Mouse (Mus musculus) neural tube, embryonic 10.5 days (tissue): Measurements from ENCODE around the gene Tut1.
A peak's percentile ranks its signal among the peaks of the same experiment; 100 is the strongest.
"Not testable (repeated sequence)": the region's sequence is repeated elsewhere in the genome, so short reads cannot be mapped to it uniquely, and the experiment has no call there.

Source experiments
- DNase-seq: peaks from one replicate; pipeline ENCODE4 v3.0.0-alpha.2; 2017; ENCODE audit warnings: low spot score; ENCODE audit errors: extremely low spot score

The Tut1 gene

DNA sequence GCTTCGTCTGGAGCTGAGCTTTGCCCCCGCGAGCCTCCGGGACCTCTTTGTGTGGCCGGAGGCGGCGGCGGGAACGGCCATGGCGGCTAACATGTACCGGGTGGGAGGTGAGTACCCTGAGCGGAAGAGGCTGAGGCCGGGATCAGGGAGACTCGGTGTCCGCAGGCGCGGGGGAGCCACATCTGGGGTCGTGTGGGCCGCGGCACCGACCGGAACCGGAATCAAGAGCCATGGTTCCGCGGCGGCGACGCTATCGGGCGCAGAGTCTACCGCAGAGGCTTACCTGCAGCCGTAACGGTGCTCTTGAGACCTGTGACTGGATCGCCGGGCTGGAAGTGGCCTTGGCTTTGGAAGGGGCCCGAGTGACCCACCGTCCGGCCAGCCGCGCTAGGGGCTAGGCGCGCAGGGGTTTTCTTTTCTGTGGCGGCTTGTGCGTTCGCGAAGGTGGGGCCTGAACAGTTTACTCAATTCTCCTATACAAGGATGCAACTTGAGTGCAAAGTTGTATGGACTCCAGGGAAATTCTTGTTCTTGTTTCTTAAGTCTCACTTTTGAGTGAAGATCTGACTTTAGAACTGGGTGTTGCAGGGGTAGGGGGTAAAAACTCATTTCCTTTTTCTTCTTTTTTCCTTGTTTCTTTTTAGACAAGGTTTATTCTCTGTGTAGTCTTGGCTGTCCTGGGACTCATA, 11.2 kb upstream of the Tut1 start:
- DNase-seq: no peak

DNA sequence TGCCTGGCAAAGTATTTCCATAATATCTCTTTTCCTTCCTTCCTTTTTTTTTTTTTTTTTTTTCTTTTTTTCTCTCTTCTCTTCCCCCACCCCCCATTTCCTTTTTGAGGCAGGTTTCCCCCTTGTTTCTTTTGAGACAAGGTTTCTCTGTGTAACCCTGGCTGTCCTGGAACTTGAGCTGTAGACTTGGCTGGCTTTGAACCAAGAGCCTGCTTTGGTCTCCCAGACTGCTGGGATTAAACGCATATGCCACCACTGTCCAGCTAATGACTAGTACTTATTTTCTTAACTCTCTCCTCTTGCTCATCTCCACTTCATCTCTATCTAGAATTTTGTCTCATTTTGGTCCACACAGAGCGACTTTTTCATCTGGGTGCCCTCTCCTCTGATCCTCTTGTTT, 10.6 kb upstream of the Tut1 start:
- no peak for DNase-seq

DNA sequence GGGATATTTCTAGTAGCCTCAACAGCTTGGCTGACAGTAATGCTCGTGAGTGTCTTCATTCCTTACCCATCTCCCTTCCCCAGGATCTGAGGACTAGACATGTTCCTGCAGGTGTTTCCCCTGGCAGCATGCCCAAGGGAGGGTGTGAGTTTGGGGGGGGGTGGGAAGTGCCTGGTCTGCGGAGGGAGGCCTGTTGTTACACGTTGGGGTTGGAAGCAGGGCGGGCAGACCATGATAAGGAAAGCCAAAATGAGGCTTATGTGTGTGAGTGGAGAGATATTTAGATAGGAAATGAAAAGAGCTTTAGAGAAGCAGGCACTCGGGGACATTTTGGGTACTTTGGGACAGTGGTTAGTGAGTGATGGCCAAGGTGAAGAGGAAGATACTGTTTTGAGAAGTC, 9.6 kb upstream of the Tut1 start:
- DNase-seq: no peak

DNA sequence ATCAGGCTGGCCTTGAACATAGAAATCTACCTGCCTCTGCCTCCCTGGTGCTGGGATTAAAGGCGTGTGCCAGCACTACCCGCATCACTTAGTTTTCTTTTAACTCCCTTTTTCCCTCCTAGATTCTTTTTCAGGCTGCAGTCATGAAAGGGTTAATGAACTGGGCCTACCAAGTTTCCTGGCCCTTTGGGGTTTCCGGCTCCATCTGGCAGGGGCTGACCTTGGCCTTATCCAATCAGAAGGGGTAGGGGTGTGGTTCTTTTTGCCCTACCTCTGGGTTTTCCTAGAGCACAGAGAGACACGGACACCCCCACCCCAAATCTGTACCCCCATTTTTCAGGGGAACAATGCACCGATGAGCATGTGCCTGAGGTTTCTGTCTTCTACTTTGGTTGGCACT, 8.9 kb upstream of the Tut1 start:
- peak; percentile 60 for DNase-seq

DNA sequence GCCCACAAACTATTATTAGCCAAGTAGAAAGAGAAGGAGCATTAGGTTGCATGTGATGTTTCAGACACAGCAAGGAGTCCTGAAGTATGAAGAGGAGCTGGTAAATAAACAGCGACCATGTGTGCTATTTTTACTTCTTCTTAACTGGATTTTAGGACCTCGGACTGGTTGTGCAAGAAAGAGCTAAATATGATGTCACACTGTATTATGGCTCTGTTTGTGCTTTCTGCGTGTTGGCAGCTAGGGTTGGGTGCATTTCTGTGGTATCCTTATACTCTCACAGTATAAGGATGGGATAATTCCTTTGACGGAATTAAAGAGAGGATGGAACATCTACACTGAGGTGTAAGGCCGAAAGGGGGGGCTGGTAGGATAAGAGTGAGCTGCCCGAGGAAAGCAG, 8.4 kb upstream of the Tut1 start:
- DNase-seq: no peak

DNA sequence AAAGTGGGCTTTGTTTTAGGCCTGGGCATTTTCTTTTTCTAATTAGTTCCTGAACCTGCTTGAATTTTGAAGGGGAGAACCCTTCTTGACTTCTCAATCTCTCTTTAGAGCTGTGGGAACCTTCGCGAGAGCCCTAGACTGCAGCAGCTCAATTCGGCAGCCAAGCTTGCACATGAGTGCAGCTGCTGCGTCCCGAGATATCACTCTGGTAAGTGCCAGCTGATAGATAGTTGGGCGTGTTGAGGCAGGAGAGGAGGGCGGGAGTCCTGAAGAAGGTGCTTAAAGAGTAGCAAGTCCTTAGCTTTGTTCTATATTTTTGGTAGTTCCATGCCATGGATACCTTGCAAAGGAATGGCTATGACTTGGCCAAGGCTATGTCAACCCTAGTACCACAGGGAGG, 6.7 kb upstream of the Tut1 start:
- DNase-seq: no peak

DNA sequence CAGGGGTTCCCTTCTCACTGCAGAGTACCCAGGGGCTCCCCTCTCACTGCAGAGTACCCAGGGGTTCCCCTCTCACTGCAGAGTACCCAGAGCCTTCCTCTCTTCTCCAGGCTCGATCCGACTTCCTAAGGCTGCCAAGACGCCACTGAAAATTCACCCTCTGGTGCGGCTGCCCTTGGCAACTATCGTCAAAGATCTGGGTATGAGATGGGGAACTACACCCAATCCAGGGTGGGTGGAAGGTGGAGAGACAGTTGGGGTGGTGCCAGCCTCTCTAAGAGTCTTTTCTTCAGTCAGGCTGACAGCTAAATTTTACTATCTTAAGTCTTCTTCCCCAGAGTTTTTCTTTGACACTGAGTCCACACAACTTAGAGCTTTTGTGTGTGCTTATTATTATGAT, 3.5 kb upstream of the Tut1 start:
- DNase-seq: no peak

DNA sequence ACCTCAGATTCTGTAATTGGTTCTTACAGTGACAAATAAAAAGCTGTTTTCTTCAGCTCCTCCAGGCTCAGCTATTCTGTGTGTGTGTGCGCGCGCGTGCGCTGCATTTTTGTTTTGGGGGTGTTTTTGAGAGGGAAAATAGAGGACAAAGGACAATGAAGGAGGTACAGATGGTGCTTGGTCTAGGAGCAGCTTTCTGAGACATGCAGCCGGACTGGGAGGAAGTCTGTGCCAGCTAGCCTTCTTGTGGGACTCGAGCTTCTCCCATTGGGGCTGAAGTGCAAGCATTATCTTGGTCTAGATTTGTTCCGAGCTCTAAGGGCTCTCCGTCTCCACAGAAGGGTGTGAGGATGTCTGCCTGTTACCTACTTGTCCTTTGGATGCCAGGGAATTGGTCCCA, 1.4 kb upstream of the Tut1 start:
- no peak for DNase-seq

DNA sequence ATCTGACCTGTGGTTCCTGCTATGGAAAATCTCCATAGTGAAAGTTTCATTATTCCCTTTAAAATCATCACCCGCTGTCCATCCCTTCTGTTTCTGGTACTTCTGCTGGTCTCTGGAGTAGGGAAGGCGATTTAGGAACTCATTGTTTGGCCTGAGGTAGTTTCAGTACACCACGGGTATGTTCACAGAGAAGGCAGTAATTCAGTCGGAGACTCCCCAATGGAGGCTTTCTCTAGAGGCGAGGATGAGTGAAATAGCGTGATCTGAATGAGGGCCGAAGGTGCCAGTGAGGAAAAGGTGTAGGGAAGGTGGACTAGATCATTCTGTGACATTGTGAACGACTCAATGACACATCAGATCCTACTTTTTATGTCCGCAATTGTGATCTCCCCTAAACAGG, 524 bp downstream of the Tut1 start:
- no peak for DNase-seq

DNA sequence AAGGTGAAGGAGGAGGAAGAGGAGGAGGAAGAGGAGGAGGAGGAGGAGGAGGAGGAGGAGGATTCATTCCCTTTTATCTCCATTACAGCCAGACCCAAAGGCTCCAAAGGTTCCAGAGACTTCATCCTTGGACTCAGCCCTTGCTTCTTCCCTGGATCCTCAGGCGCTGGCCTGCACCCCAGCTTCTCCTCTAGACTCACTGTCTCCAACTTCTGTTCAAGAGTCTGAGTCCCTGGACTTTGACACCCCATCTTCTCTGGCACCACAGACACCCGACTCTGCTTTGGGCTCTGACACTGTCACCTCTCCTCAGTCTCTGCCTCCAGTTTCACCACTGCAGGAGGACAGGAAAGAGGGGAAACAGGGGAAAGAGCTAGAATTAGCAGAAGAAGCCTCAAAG, 8.6 kb downstream of the Tut1 start:
- DNase-seq: no peak

DNA sequence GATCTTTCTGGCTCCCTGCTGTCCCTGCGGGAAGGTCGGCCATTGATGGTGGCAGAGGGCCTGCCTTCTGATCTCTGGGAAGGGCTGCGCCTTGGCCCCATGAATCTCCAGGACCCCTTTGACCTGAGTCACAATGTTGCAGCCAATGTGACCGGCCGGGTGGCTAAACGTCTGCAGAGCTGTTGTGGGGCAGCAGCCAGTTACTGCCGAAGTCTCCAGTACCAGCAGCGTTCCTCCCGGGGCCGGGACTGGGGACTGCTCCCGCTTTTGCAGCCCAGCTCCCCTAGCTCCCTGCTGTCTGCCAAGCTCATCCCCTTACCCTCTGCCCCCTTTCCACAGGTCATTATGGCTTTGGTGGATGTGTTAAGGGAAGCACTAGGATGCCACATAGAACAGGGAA, 11.4 kb downstream of the Tut1 start:
- DNase-seq: no peak

DNA sequence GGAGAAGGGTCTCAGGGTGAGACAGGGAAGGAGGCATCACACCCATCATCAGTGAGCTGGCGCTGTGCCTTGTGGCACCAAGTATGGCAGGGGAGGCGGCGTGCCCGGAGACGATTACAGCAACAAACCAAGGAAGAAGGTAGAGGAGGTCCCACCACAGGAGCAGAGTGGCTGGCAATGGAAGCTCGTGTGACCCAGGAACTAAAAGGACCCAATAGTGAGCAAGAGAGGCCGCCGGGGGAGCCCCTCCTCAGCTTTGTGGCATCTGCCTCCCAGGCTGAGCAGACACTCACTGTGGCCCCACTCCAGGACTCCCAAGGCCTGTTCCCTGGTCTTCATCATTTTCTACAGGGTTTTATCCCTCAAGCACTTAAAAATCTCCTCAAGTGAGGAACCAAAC, 12.1 kb downstream of the Tut1 start:
- DNase-seq: no peak

DNA sequence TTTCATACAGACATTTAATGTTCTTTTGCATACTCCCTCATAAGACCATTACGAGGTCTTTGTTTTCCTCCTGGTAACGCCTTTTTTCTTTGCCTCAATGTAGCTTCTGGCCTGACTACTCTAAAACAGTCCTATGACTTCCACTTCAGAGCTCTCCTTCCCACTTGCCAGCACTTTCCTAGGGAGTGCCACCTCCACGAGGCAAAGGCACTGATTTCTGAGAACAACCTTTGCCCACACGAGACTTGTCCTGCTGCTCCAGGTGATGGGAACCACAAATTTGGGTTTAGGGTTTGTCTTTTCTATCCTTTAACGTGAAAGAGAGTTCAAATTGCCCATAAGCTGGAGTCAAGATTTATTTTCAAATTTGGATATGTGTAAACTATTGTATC, 12.5 kb downstream of the Tut1 start:
- DNase-seq: no peak

DNA sequence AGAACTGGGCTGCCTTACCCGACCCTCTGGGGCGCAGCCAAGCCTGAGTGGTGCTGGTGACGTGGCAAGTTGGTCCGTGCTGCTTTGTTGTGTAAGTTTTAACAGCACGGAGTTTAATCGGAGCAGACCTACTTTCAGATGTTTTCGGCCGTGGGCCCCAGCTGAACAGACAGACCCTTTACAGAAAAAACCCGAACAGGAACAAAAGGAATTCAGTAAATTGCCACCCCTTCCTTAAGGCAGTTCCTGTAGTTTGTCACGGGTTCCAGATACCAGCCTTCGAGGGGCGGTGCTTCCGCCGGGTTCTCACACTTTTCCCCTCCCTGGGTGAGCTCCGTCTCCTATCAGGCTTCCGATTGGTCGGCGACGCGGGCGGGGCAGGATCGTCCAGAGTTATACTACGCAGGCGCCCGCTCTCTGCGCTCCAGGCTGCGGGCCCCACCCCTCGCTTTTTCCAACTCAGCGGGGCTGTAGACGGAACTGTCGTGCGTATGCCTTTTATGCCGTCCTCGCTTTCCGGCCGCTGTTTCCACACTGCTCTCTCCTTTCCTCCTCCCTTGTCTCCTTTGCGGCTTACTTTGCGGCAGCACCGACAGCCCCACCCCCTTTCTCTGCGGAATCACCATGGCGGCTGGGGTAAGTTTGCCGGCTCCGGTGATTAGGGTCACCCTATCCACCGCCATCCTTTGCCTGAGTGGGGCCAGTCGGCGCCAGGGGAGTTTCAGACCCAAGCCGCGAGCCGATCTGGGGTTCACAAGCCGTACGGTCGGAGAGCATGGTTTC, 13.1 kb downstream of the Tut1 start, which contains the start of gene Eef1g:
Gene Eef1g, plus strand, starts transcription at position 452 of the 783 bp plus-strand sequence.
- peak; percentile 99 for DNase-seq

DNA sequence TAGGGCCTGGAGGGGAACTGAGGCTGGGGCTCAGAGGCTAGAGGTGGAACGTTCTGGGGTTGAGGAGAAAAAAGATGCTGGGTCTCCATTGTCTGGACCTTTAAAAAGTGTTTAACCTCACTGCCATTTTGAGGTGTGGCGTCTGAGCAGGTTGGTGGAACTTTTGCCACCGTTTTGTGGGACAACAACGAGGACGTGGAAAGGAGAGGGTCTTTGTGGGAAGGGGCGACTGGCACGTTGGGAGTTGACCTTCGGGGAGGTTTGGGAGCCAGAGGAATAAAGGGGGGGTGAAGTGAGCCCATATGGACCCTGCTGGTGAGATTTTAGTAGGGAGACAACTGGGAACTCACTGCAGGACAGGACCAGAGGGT, 13.7 kb downstream of the Tut1 start:
- DNase-seq: no peak

DNA sequence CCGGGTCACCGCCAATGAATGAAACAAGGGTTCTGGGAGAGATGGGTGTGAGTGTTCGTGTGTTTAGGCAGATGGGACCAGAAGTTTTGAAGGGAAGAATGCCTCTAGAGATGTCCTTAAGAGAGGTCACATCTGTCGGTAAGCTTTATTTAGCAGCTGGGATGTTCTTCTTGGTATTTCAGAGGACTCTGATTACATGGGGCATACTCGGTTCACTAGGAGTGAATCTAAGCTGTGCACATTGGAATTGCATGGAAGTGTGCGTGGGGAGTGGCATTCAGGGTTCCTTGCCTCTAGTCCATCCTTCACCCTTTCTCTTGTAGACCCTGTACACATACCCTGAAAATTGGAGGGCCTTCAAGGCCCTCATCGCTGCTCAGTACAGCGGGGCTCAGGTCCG, 14.2 kb downstream of the Tut1 start:
- DNase-seq: no peak

DNA sequence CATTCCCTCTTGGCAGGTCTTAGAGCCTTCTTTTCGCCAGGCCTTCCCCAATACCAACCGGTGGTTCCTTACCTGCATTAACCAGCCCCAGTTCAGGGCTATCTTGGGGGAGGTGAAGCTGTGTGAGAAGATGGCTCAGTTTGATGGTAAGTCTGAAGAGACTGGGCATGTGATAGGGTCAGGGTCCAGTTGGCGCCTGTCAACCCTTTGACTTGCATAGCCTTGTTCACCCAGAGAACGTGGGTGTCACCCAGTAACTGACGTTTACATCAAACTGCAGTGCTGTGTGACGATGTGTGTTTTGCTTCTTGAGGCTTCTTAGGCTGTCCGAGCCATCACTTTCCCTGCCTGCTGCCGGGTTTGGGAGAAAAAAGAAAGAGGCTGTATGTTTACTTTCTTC, 18.8 kb downstream of the Tut1 start:
- not testable (repeated sequence) for DNase-seq

DNA sequence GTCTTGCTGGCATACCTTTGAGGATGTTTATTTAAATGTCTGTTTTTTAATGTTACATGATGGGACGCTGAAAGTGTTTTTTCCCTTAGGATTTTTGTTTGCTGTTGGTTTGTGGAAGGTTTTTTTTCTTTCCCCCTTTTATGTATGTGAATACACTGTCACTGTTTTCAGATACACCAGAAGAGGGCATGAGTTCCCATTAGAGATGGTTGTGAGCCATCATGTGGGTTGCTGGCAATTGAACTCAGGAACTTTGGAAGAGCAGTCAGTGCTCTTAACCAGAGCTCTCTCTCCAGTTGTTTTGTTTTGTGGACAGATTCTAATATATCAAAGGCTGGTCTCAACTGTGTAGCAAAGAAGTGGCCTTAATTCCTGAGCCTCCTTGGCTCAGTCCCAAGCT, 21.0 kb downstream of the Tut1 start:
- no peak for DNase-seq

DNA sequence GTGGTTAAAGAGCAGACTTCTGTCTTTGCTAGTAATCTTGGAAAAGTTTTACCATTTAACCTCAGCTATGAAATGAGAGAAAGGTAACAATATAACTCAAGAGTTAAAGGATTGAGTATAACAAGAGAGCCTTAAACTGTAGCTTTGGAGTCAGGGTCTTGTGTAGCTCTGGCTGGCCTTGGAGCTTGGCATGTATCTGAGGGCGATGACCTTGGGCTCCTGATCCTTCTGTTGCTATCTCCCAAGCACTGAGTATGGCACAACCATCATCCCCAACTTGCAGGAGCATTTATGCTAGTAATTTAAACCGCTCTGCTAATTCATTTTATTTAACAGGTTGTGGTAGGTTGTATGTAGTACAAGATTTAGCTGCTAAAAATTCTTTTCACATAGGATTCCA, 21.8 kb downstream of the Tut1 start:
- DNase-seq: no peak

DNA sequence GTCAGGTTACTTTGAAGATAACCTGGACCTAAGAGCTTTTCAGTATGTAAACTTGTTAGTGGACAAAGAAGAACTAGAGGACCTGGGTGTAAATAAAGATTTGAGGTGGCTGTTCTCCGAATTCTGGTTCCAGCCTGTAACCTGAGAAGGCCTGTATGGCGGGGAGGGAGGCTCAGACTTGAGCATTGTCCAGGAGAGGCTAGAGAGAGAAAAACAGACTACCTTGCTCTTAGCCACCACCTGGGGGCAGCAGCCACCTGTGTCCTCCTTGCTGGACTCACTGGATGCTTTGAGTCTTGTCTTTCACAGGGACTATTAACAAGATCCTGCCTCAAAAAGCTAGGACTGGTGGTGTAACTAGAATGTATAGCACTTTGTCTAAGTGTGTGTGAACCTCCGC, 22.9 kb downstream of the Tut1 start:
- DNase-seq: no peak

DNA sequence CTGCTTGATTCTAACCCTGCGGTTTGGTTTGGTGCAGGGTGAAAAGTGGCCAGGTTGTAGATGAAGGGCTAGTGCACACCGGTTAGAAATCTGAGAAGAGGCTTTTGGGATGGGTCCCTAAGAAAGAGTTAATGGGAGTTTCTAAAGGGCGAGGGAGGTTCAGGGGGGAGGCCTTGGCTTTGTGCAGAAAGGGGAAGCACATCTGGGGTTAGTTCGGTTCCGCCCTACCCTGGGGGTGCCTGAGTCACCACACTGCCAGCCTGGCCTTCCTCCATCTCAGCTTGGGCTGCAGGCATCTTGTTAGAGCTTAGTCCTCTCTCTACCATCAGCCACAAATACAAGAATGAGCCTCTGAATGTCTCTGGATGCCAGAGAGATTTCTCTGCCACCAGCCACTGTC, 27.1 kb downstream of the Tut1 start:
- DNase-seq: no peak

DNA sequence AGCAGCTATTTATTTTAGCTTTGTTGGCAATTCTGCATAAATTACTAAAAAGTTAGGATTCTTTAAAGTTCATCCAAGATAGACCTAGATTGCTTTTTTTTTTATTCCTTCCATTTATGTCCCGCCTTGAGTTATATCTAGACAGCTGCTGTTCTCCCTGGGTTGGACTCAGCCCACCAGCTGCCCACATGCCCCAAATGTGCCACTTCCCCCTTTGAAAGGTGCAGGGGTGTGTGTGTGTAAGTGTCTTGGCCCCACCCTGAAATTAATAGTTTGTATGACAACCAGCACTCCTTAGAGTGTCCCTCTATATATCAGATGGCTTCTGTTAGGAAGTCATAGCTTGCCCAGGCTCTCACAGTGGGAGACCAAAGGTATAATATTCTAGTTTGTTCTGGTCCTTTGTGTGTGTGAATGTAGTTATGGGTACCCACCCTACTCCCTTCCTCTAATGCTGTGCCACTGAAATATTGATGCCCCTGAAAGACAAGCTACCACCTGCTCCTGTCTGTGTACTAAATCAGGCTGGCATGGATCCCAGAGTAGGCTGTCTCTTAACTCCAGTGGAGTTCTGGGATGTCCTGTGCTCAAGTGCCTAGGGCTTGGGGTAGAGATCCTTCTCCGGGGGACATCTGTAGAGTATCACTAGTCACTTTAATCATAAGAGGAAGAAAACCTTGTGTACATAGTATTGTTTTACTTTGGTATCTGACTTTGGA, 28.0 kb downstream of the Tut1 start:
- no peak for DNase-seq
